Mouse (Mus musculus): ENCODE data around the gene 1700061G19Rik. TPM values are rescaled to one million over a fixed set of nuclear protein-coding genes. Genes with fewer than 3 reads are reported as not detected.

The 1700061G19Rik gene
- polyA plus RNA-seq, 1 experiment from 2014 or later, result 0.27 TPM

- Histone ChIP-seq H3K27ac (no peak overlapping the region), H3K36me3 (no peaks in the 10 kb centered on the region), H3K4me1 (no peaks in the 10 kb centered on the region), H3K9ac (no peak overlapping the region), H3K4me3 (no peak overlapping the region), H3K9me3 (replicated peaks) (no peaks in the 10 kb centered on the region), H3K27me3 (no peaks in the 10 kb centered on the region), H3K4me2 (replicated peaks) (no peak overlapping the region)
- WGBS, result 80% methylated on average over 3 of the region's 3 CpGs
- no peak for ATAC-seq (ENCODE audit: low FRiP score)
Observed at GRCm38 (mm10) chr17:56876465-56876864, 1.2 kb downstream of the 1700061G19Rik start.

DNA sequence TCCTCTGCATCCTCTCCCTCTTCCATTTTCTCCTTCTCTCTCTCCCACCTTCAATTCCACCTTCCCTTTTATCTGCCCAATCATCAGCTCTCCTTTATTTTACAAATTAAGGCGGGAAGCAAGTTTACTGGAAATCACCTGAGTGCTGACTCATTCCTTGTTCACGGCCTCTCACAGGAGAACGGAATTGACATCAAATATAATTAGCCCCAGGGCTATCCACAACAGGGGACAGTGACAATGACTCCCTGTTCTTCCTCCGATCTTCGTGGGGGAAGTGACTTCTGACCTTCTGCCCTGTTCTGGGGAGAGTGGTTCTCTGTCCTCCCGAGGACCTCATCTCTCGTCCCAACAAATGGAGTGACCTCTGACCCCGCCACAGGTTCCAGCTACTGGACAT is 1.7 kb downstream of the 1700061G19Rik start:
- Histone ChIP-seq H3K36me3 (no peaks in the 10 kb centered on the region), H3K9ac (no peak overlapping the region), H3K27me3 (no peaks in the 10 kb centered on the region), H3K9me3 (replicated peaks) (no peaks in the 10 kb centered on the region), H3K27ac (no peak overlapping the region), H3K4me2 (replicated peaks) (no peak overlapping the region), H3K4me3 (no peak overlapping the region), H3K4me1 (no peaks in the 10 kb centered on the region)
- ATAC-seq (ENCODE audit: low FRiP score), result no peak
- 69% methylated on average over 8 of the region's 8 CpGs for WGBS

GRCm38 (mm10) chr17:56877426-56877825 is 2.1 kb downstream of the 1700061G19Rik start:
- Histone ChIP-seq H3K4me2 (replicated peaks) (no peak overlapping the region), H3K4me1 (no peaks in the 10 kb centered on the region), H3K9ac (no peak overlapping the region), H3K36me3 (no peaks in the 10 kb centered on the region), H3K9me3 (replicated peaks) (no peaks in the 10 kb centered on the region), H3K27me3 (no peaks in the 10 kb centered on the region), H3K4me3 (no peak overlapping the region), H3K27ac (no peak overlapping the region)
- WGBS, result 92% methylated on average over 19 of the region's 19 CpGs
- no peak for ATAC-seq (ENCODE audit: low FRiP score)

GRCm38 (mm10) chr17:56883612-56884011 is 8.3 kb downstream of the 1700061G19Rik start:
- H3K27ac ChIP-seq, result no peak overlapping the region
- H3K4me2 ChIP-seq (replicated peaks), result no peak overlapping the region
- H3K9ac ChIP-seq, result no peak overlapping the region
- no peaks in the 10 kb centered on the region for H3K27me3 ChIP-seq
- no peak for ATAC-seq (ENCODE audit: low FRiP score)
- 44% methylated on average over 17 of the region's 17 CpGs for WGBS
- no peaks in the 10 kb centered on the region for H3K4me1 ChIP-seq
- no peak overlapping the region for H3K4me3 ChIP-seq
- H3K36me3 ChIP-seq, result peaks cover 7% of the 10 kb centered on the region; the same call in 1 of the 2 replicates
- H3K9me3 ChIP-seq (replicated peaks), result peaks cover 5% of the 10 kb centered on the region; the same call in 1 of the 2 replicates

- H3K27ac ChIP-seq, result no peak overlapping the region
- H3K4me1 ChIP-seq, result no peaks in the 10 kb centered on the region
- H3K27me3 ChIP-seq, result no peaks in the 10 kb centered on the region
- 70% methylated on average over 5 of the region's 5 CpGs for WGBS
- ATAC-seq (ENCODE audit: low FRiP score), result no peak
- peaks cover 5% of the 10 kb centered on the region; the same call in 1 of the 2 replicates for H3K9me3 ChIP-seq (replicated peaks)
- H3K36me3 ChIP-seq, result peaks cover 14% of the 10 kb centered on the region
- no peak overlapping the region for H3K4me3 ChIP-seq
- no peak overlapping the region for H3K9ac ChIP-seq
- H3K4me2 ChIP-seq (replicated peaks), result no peak overlapping the region
Observed at GRCm38 (mm10) chr17:56884331-56884730, 9.1 kb downstream of the 1700061G19Rik start.

DNA sequence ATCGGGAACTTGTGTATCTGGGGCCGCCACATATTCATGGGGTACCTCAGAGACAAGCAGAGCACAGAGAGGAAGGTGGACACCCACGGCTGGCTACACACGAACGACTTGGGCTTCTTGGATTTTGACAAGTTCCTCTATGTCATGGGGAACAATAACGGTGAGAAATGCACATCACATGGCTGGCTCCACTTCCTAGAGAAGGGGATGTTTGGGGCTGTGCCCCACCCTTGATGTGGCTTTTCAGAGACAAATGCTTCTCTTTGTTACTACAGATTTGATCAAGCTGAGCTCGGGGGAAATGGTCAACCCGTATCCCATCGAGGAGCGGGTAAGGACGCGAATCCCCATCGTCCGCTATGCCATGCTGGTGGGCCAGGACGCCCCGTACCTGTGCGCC is 9.5 kb downstream of the 1700061G19Rik start:
- H3K27ac ChIP-seq, result no peak overlapping the region
- peaks cover 19% of the 10 kb centered on the region for H3K36me3 ChIP-seq
- H3K4me3 ChIP-seq, result no peak overlapping the region
- no peak for ATAC-seq (ENCODE audit: low FRiP score)
- H3K27me3 ChIP-seq, result no peaks in the 10 kb centered on the region
- H3K9me3 ChIP-seq (replicated peaks), result peaks cover 5% of the 10 kb centered on the region; the same call in 1 of the 2 replicates
- no peak overlapping the region for H3K4me2 ChIP-seq (replicated peaks)
- no peak overlapping the region for H3K9ac ChIP-seq
- no peaks in the 10 kb centered on the region for H3K4me1 ChIP-seq
- WGBS, result 89% methylated on average over 17 of the region's 17 CpGs

GRCm38 (mm10) chr17:56888050-56888449 is 12.8 kb downstream of the 1700061G19Rik start:
- peaks cover 47% of the 10 kb centered on the region for H3K36me3 ChIP-seq
- H3K9me3 ChIP-seq (replicated peaks), result peaks cover 5% of the 10 kb centered on the region; the same call in 1 of the 2 replicates
- H3K4me3 ChIP-seq, result no peak overlapping the region
- H3K27me3 ChIP-seq, result no peaks in the 10 kb centered on the region
- no peaks in the 10 kb centered on the region for H3K4me1 ChIP-seq
- ATAC-seq (ENCODE audit: low FRiP score), result no peak
- H3K4me2 ChIP-seq (replicated peaks), result no peak overlapping the region
- WGBS, result 70% methylated on average over 2 of the region's 3 CpGs
- no peak overlapping the region for H3K9ac ChIP-seq
- H3K27ac ChIP-seq, result no peak overlapping the region

DNA sequence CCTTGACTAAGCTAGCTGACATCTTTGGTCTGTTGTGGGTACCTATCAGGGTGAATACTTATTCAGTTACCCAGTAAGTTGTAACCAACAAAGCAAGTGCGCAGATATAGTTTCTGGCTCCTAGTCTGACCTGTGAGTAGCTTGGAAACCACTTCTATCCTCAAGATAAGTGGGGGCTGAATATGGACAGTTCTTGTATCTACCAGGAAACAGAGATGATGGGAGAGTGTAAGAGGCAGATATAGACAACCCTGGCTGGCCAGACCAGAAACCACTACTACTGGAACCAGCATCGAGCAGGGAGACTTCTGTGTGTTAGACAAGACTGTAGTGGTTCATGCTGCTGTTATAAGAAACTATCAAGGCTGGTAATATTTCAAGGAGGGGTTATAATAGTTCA is 14.7 kb downstream of the 1700061G19Rik start:
- no peak for ATAC-seq (ENCODE audit: low FRiP score)
- H3K4me2 ChIP-seq (replicated peaks), result no peak overlapping the region
- H3K4me3 ChIP-seq, result no peak overlapping the region
- 92% methylated on average over 2 of the region's 2 CpGs for WGBS
- peaks cover 5% of the 10 kb centered on the region; the same call in 1 of the 2 replicates for H3K9me3 ChIP-seq (replicated peaks)
- H3K27ac ChIP-seq, result no peak overlapping the region
- H3K9ac ChIP-seq, result no peak overlapping the region
- no peaks in the 10 kb centered on the region for H3K27me3 ChIP-seq
- peaks cover 67% of the 10 kb centered on the region for H3K36me3 ChIP-seq
- no peaks in the 10 kb centered on the region for H3K4me1 ChIP-seq

- no peak overlapping the region for H3K27ac ChIP-seq
- peaks cover 96% of the 10 kb centered on the region for H3K36me3 ChIP-seq
- H3K4me1 ChIP-seq, result peaks cover 14% of the 10 kb centered on the region
- no peak overlapping the region for H3K4me3 ChIP-seq
- no peak for ATAC-seq (ENCODE audit: low FRiP score)
- H3K27me3 ChIP-seq, result no peaks in the 10 kb centered on the region
- no peaks in the 10 kb centered on the region for H3K9me3 ChIP-seq (replicated peaks)
- no peak overlapping the region for H3K4me2 ChIP-seq (replicated peaks)
- no peak overlapping the region for H3K9ac ChIP-seq
- 92% methylated on average over 9 of the region's 9 CpGs for WGBS
Observed at GRCm38 (mm10) chr17:56895368-56895918, 20.2 kb downstream of the 1700061G19Rik start.

GRCm38 (mm10) chr17:56896513-56897129 is 21.3 kb downstream of the 1700061G19Rik start:
- H3K4me2 ChIP-seq (replicated peaks), result no peak overlapping the region
- H3K4me3 ChIP-seq, result no peak overlapping the region
- ATAC-seq (ENCODE audit: low FRiP score), result peak; percentile 68
- WGBS, result 61% methylated on average over 6 of the region's 6 CpGs
- no peaks in the 10 kb centered on the region for H3K9me3 ChIP-seq (replicated peaks)
- H3K36me3 ChIP-seq, result peaks cover 100% of the 10 kb centered on the region
- H3K9ac ChIP-seq, result peak overlapping the region; percentile 15; the same call in 1 of the 2 replicates
- peaks cover 14% of the 10 kb centered on the region for H3K4me1 ChIP-seq
- H3K27ac ChIP-seq, result peak overlapping the region; percentile 68
- H3K27me3 ChIP-seq, result no peaks in the 10 kb centered on the region

- WGBS, result 89% methylated on average over 7 of the region's 7 CpGs
- no peak overlapping the region for H3K27ac ChIP-seq
- H3K27me3 ChIP-seq, result no peaks in the 10 kb centered on the region
- H3K36me3 ChIP-seq, result peaks cover 100% of the 10 kb centered on the region
- no peak overlapping the region for H3K9ac ChIP-seq
- no peaks in the 10 kb centered on the region for H3K9me3 ChIP-seq (replicated peaks)
- peak; percentile 30; the same call in 1 of the 2 replicates for ATAC-seq (ENCODE audit: low FRiP score)
- H3K4me2 ChIP-seq (replicated peaks), result no peak overlapping the region
- peaks cover 14% of the 10 kb centered on the region for H3K4me1 ChIP-seq
- H3K4me3 ChIP-seq, result no peak overlapping the region
Observed at GRCm38 (mm10) chr17:56897630-56898195, 22.4 kb downstream of the 1700061G19Rik start.

DNA sequence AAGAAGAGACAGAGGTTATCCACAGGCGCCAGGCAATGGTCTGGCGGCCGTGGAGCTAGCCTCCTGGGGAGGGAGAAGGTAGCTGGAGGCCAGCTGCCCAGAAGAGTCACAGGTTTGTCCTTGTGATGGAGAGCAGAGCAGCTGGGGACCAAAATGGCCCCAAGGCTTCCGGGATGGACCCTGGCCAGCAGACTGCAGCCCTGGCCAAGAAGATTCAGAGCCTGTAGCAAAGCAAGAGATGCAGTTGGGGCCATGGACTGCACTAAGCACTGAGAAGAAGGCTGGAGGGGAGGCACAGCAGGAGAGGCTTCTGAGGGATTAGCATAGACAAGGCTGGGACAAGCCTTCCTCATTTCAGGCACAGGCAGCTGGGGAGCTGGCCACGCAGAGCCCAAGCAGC is 27.4 kb downstream of the 1700061G19Rik start:
- H3K4me3 ChIP-seq, result no peak overlapping the region
- ATAC-seq (ENCODE audit: low FRiP score), result no peak
- H3K4me2 ChIP-seq (replicated peaks), result no peak overlapping the region
- H3K4me1 ChIP-seq, result no peaks in the 10 kb centered on the region
- H3K27ac ChIP-seq, result 0 out of 2 replicates have a peak overlapping the region, but pooled peaks have one; percentile 5
- peaks cover 82% of the 10 kb centered on the region for H3K36me3 ChIP-seq
- H3K9me3 ChIP-seq (replicated peaks), result no peaks in the 10 kb centered on the region
- H3K27me3 ChIP-seq, result no peaks in the 10 kb centered on the region
- 83% methylated on average over 5 of the region's 5 CpGs for WGBS
- H3K9ac ChIP-seq, result no peak overlapping the region
